ENCODE assay signal across 14 mouse cellular contexts in the genomic region with DNA sequence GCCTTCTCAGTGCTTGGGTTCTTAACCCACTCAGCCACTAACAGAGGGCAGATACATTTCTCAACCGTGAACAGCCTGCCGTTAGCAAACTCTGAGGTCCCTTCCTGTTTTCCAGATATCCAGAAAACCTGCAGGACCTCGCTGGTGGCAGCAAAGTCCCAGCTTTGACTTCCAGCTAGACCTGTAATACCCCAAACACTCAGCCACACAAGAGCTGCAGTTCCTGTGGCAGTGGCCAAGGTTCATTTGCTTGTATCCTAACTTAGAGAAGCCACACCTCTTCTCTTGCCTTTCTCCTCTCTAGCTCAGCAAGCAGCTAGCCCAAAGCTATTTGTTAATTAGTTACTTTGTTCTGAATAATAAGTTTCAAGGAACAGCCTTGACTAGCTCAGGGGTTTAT. TPM values are rescaled to one million over a fixed set of nuclear protein-coding genes. Genes with fewer than 3 reads are reported as not detected.
A peak's percentile ranks its signal among the peaks of the same experiment; 100 is the strongest.
DNase-seq lines count a peak whose midpoint lies in the region; ATAC-seq and TF ChIP-seq lines count a peak whose summit lies in the region.
"Had no signal": no experiment of that assay in that cellular context is flagged by ENCODE, and none has a peak within 500 bp of the region (broad histone marks: within the 10 kb centered on the region; RNA-seq: fewer than 3 reads in every experiment).

No protein-coding gene starts in this region.

- TF ChIP-seq EP300 in lung, postnatal 0 days (IDR thresholded peaks at IDR 0.05): no peak

- TF ChIP-seq CTCF in Patski (IDR thresholded peaks at IDR 0.05): no peak
- no peak for TF ChIP-seq CTCF in lung, postnatal 0 days (IDR thresholded peaks at IDR 0.05)

- peak overlapping the region; percentile 84 for H3K27ac ChIP-seq in kidney, embryonic 15.5 days
- peak overlapping the region; percentile 59 for H3K27ac ChIP-seq in macrophage
- no peak overlapping the region for H3K27ac ChIP-seq in lung, postnatal 0 days (ENCODE audit: low read length)
- H3K27ac ChIP-seq: embryonic facial prominence, embryonic 13.5 days had no signal

- H3K4me1 ChIP-seq in kidney, embryonic 15.5 days: peaks cover 43% of the 10 kb centered on the region
- peaks cover 9% of the 10 kb centered on the region for H3K4me1 ChIP-seq in lung, postnatal 0 days (ENCODE audit: insufficient read depth, low read depth, low read length)

- CTCF ChIA-PET in Patski (lab: Charles Lee): interaction anchor here (0.8 to 2.8 kb wide), 11 partner anchors 8 to 52 kb away, joined by 3 to 10 read pairs (median 4); no protein-coding TSS in a partner anchor

- DNase-seq in 416B (ENCODE audit: low read depth) (peak; percentile 23), Patski (ENCODE audit: low read depth, low spot score) (no peak)
- no peak for DNase-seq in ovary, adult 18-20 months (ENCODE audit: low spot score)
- no peak for DNase-seq in adrenal gland, postnatal 10 days
- no peak for DNase-seq in lung, postnatal 0 days (ENCODE audit: low spot score)
- DNase-seq: cerebellum, postnatal 10 days; gastrocnemius, postnatal 14 days; left cerebral cortex, postnatal 4 days; lung, postnatal 14 days; thymus, postnatal 25 days had no signal

- H3K36me3 ChIP-seq in kidney, embryonic 15.5 days: no peaks in the 10 kb centered on the region
- H3K36me3 ChIP-seq in macrophage (ENCODE audit: inconsistent target): no peaks in the 10 kb centered on the region
- H3K36me3 ChIP-seq in lung, postnatal 0 days (ENCODE audit: insufficient read depth, low read length): no peaks in the 10 kb centered on the region
- H3K36me3 ChIP-seq: embryonic facial prominence, embryonic 13.5 days had no signal

- no peaks in the 10 kb centered on the region for H3K9me3 ChIP-seq in kidney, embryonic 15.5 days (replicated peaks)
- H3K9me3 ChIP-seq in lung, postnatal 0 days (ENCODE audit: low read length): no peaks in the 10 kb centered on the region
- H3K9me3 ChIP-seq: embryonic facial prominence, embryonic 13.5 days had no signal

- ATAC-seq in Patski: peak; percentile 83
- peak; percentile 67 for ATAC-seq in kidney, embryonic 15.5 days (replicated peaks; ENCODE audit: low FRiP score)
- ATAC-seq in lung, postnatal 0 days: no peak
- ATAC-seq: forebrain, embryonic 14.5 days had no signal

- H3K4me3 ChIP-seq in kidney, embryonic 15.5 days (replicated peaks): no peak overlapping the region
- H3K4me3 ChIP-seq in macrophage (ENCODE audit: inconsistent target): no peak overlapping the region
- no peak overlapping the region for H3K4me3 ChIP-seq in lung, postnatal 0 days (ENCODE audit: low read depth, low read length)
- H3K4me3 ChIP-seq: embryonic facial prominence, embryonic 13.5 days had no signal

- POLR2A ChIA-PET in Patski (lab: Charles Lee): interaction anchor here (0.7 to 0.9 kb wide), 2 partner anchors 12 to 45 kb away, joined by 3 to 4 read pairs; no protein-coding TSS in a partner anchor

- peak overlapping the region; percentile 26; the same call in 1 of the 2 replicates for H3K4me2 ChIP-seq in kidney, embryonic 15.5 days
- no peak overlapping the region for H3K4me2 ChIP-seq in lung, postnatal 0 days (replicated peaks; ENCODE audit: low read depth, low read length)
- H3K4me2 ChIP-seq: embryonic facial prominence, embryonic 13.5 days had no signal

- WGBS in kidney, embryonic 15.5 days: 47% methylated on average over 3 of the region's 3 CpGs
- WGBS in macrophage (ENCODE audit: missing documents): 24% methylated on average over 3 of the region's 3 CpGs
- WGBS in lung, postnatal 0 days: 17% methylated on average over 3 of the region's 3 CpGs

- H3K27me3 ChIP-seq in Patski: no peaks in the 10 kb centered on the region
- H3K27me3 ChIP-seq in kidney, embryonic 15.5 days: no peaks in the 10 kb centered on the region
- no peaks in the 10 kb centered on the region for H3K27me3 ChIP-seq in lung, postnatal 0 days (replicated peaks; ENCODE audit: insufficient read depth, low read length)
- H3K27me3 ChIP-seq: embryonic facial prominence, embryonic 13.5 days had no signal

- H3K9ac ChIP-seq in kidney, embryonic 15.5 days: no peak overlapping the region
- no peak overlapping the region for H3K9ac ChIP-seq in lung, postnatal 0 days (replicated peaks; ENCODE audit: low read depth)
- H3K9ac ChIP-seq: embryonic facial prominence, embryonic 13.5 days had no signal

- no peaks in the 10 kb centered on the region for H3K79me2 ChIP-seq in macrophage (ENCODE audit: inconsistent target)

- in situ Hi-C loops in Patski (cut with MboI; ENCODE audit: low pct_unique_long_range_greater_than_20kb): loop anchor here (5.0 kb wide), 2 partner anchors 38 to 42 kb away; no protein-coding TSS in a partner anchor

RNA-seq across cellular contexts. Expression of gene Gipc2, which starts 16.2 kb away (rescaled TPM):
- polyA plus RNA-seq in Patski (2021) (0.21 TPM), macrophage (2018) (0.21 to 0.29 TPM in 2 of 3 replicates, not detected in the other)
- polyA plus RNA-seq in kidney, embryonic 15.5 days (2015; fragmentation: Nextera tagmentation; extraction: Ambion mirVana): 25.4 and 30.4 TPM in 2 replicates
- 1 to 10 TPM in 3 of 26 experiments, not detected in 23; 1.0 to 1.8 (median 1.2) TPM for total RNA-seq in macrophage (2018; cell fraction: chromatin; rRNA removed)
- under 1 TPM in 17 of 26 experiments, not detected in 9; 0.13 to 0.49 (median 0.29) TPM for total RNA-seq in macrophage (2018; cell fraction: cytosol; rRNA removed)
- 1 to 10 TPM in 1 of 26 experiments, under 1 TPM in 1, not detected in 24; 0.52 to 2.3 TPM for total RNA-seq in macrophage (2018; cell fraction: nucleus; rRNA removed)
- total RNA-seq in adrenal gland, postnatal 10 days (2021): 1 to 10 TPM in 1 of 2 experiments, under 1 TPM in 1; 0.94 to 1.7 TPM
- 86.3 and 107 TPM in 2 replicates for polyA plus RNA-seq in lung, postnatal 0 days (2015; fragmentation: Nextera tagmentation; extraction: Ambion mirVana)

Comparison
In these comparisons a context has a peak if more than half of its experiments do, and no peak if none do; other contexts are left out.
1. RNA of gene Gipc2, which starts 16.2 kb away (polyA plus RNA-seq): 86.3 to 107 TPM in lung, postnatal 0 days and 25.4 to 30.4 TPM in kidney, embryonic 15.5 days; 0.21 TPM in Patski (single experiment) and 0.21 to 0.29 TPM in macrophage; every median in the first group is over 10 times any median in the second.